Mouse (Mus musculus) cerebellum, adult 2 months (tissue): ENCODE results near the gene Oca2.

Experiments
- CTCF ChIP-seq: fragments of 200-500 bp; IDR thresholded peaks from 2 replicates; pipeline ENCODE4 v1.5.1; 2011; ENCODE audit warnings: low read depth, mild to moderate bottlenecking, control low read depth, low read length, moderate library complexity, borderline replicate concordance; ENCODE audit not compliant: insufficient read depth
- POLR2A ChIP-seq: fragments of 200-500 bp; IDR thresholded peaks from 2 replicates; pipeline ENCODE4 v1.6.1; 2011; ENCODE audit warnings: low read length, control low read depth, borderline replicate concordance; ENCODE audit not compliant: insufficient read depth

GRCm38 (mm10) chr7:56498242-56498641 is 258.7 kb downstream of the Oca2 start:
- TF ChIP-seq CTCF (no peak), POLR2A (no peak)
